Mouse (Mus musculus) bone marrow macrophage, adult 2 months (primary cell): ENCODE data around the gene Lsm5.

Experiments
- CTCF ChIP-seq: IDR thresholded peaks from 2 replicates; pipeline ENCODE4 v1.5.1; 2012; ENCODE audit warnings: low read depth, mild to moderate bottlenecking, low read length, moderate library complexity
- POLR2A ChIP-seq: IDR thresholded peaks from 2 replicates; pipeline ENCODE4 v1.6.1; 2012; ENCODE audit warnings: mild to moderate bottlenecking, low read depth, low read length, borderline replicate concordance

DNA sequence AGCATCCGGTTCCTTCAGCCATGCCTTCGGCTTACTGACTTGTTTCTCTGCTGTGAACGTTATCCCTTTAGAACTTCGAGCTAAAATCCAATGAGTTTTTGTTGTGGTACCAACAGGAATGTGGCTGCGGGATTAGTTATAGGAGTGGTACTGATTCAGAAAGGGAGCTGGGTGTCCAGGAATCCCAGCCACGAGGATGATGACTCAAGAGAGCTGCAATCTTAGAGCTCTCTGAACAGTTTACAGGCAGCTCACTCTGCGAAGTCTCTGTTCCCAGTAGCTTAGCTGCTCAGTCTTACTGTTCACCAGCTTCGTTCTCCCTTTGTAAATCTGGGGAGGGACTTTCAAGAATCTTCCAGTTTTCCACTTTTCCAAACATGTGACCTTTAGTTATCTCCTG is 49.1 kb downstream of the Lsm5 start:
- TF ChIP-seq CTCF, result no peak
- no peak for TF ChIP-seq POLR2A
